Mouse (Mus musculus) heart, adult 8-10 months (tissue): ENCODE measurements around the gene Tmem190. TPM values are rescaled to one million over a fixed set of nuclear protein-coding genes. Genes with fewer than 3 reads are reported as not detected.
"Not testable (repeated sequence)": the region's sequence is repeated elsewhere in the genome, so short reads cannot be mapped to it uniquely, and the experiment has no call there.

Experiments used
- DNase-seq: peaks from one replicate; pipeline ENCODE4 v3.0.0; 2022; ENCODE audit warnings: low spot score
- total RNA-seq, 4 experiments: library from RNA; stranded (reverse); gene quantifications; 2 replicates each; pipeline ENCODE4 v1.2.4; 2022

Gene Tmem190
- total RNA-seq, 4 experiments from 2014 or later: not detected

GRCm38 (mm10) chr7:4812303-4813104 lies 29.8 kb downstream of the Tmem190 start, which contains the start of gene Ube2s:
TSS of gene Ube2s (minus strand) at chr7:4812590.
- DNase-seq: peak; percentile 99

GRCm38 (mm10) chr7:4813105-4813791 lies 30.5 kb downstream of the Tmem190 start:
- no peak for DNase-seq

- DNase-seq: no peak
Measured at GRCm38 (mm10) chr7:4816559-4816958, 33.8 kb downstream of the Tmem190 start.

- not testable (repeated sequence) for DNase-seq
Measured at GRCm38 (mm10) chr7:4820925-4821324, 38.2 kb downstream of the Tmem190 start.

- no peak for DNase-seq
Measured at GRCm38 (mm10) chr7:4821690-4822089, 39.0 kb downstream of the Tmem190 start.

GRCm38 (mm10) chr7:4822162-4822907 lies 39.6 kb downstream of the Tmem190 start:
- no peak for DNase-seq

- DNase-seq: no peak
Measured at GRCm38 (mm10) chr7:4825365-4825764, 42.6 kb downstream of the Tmem190 start.

GRCm38 (mm10) chr7:4830476-4830875 lies 47.7 kb downstream of the Tmem190 start:
- DNase-seq: no peak

Other genes with a start within 250 kb of the Tmem190 start
- 1 to 10 TPM in 1 of 4 experiments, under 1 TPM in 3; 0.50 to 1.0 (median 0.83) TPM for gene Syt5, start 235.4 kb upstream of the Tmem190 start, total RNA-seq
- gene Ptprh, start 178.9 kb upstream of the Tmem190 start, total RNA-seq: not detected
- gene Tmem86b, start 151.5 kb upstream of the Tmem190 start, total RNA-seq: 1 to 10 TPM; 4.2 to 6.0 (median 4.8) TPM
- 10 to 100 TPM; 70.5 to 77.7 (median 75.8) TPM for gene Ppp6r1, start 123.9 kb upstream of the Tmem190 start, total RNA-seq
- gene Hspbp1, start 97.9 kb upstream of the Tmem190 start, total RNA-seq: 10 to 100 TPM; 28.4 to 36.3 (median 33.5) TPM
- 1 to 10 TPM in 2 of 4 experiments, under 1 TPM in 2; 0.57 to 1.2 (median 0.98) TPM for gene Brsk1, start 92.3 kb upstream of the Tmem190 start, total RNA-seq
- gene Tmem150b, start 57.7 kb upstream of the Tmem190 start, total RNA-seq: under 1 TPM in 3 of 4 experiments, not detected in 1; 0.12 to 0.24 (median 0.17) TPM
- 10 to 100 TPM in 2 of 4 experiments, 1 to 10 TPM in 2; 7.5 to 10.8 (median 9.7) TPM for gene Kmt5c, start 42.8 kb upstream of the Tmem190 start, total RNA-seq
- gene Cox6b2, start 29.8 kb upstream of the Tmem190 start, total RNA-seq: 1 to 10 TPM; 1.8 to 3.8 (median 2.8) TPM
- gene Fam71e2, start 11.6 kb upstream of the Tmem190 start, total RNA-seq: not detected
- under 1 TPM in 1 of 4 experiments, not detected in 3; 0.19 TPM for gene Il11, start 78 bp upstream of the Tmem190 start, total RNA-seq
- 1 to 10 TPM; 2.2 to 5.5 (median 5.0) TPM for gene Tmem238, start 6.7 kb downstream of the Tmem190 start, total RNA-seq
- gene Rpl28, start 9.9 kb downstream of the Tmem190 start, total RNA-seq: 100 to 1,000 TPM; 453 to 560 (median 508) TPM
- 100 to 1,000 TPM in 1 of 4 experiments, 10 to 100 TPM in 3; 76.2 to 103 (median 88.7) TPM for gene Ube2s, start 29.7 kb downstream of the Tmem190 start, total RNA-seq
- under 1 TPM in 3 of 4 experiments, not detected in 1; 0.09 to 0.56 (median 0.25) TPM for gene Shisa7, start 61.8 kb downstream of the Tmem190 start, total RNA-seq
- 1 to 10 TPM; 5.3 to 6.1 (median 6.0) TPM for gene Isoc2b, start 87.3 kb downstream of the Tmem190 start, total RNA-seq
- gene Isoc2a, start 94.2 kb downstream of the Tmem190 start, total RNA-seq: 10 to 100 TPM; 52.2 to 62.9 (median 54.4) TPM
- under 1 TPM in 2 of 4 experiments, not detected in 2; 0.22 to 0.43 TPM for gene Gm36210, start 123.6 kb downstream of the Tmem190 start, total RNA-seq
- gene Zfp628, start 132.3 kb downstream of the Tmem190 start, total RNA-seq: 1 to 10 TPM; 6.4 to 8.4 (median 7.5) TPM
- 1 to 10 TPM; 4.7 to 6.7 (median 5.3) TPM for gene Nat14, start 139.1 kb downstream of the Tmem190 start, total RNA-seq
- 1 to 10 TPM; 1.4 to 2.5 (median 1.9) TPM for gene Ssc5d, start 142.8 kb downstream of the Tmem190 start, total RNA-seq
- 10 to 100 TPM; 27.3 to 40.6 (median 33.1) TPM for gene Sbk2, start 181.5 kb downstream of the Tmem190 start, total RNA-seq
- gene Sbk3, start 188.2 kb downstream of the Tmem190 start, total RNA-seq: 10 to 100 TPM; 28.3 to 70.4 (median 46.3) TPM
- 10 to 100 TPM in 3 of 4 experiments, 1 to 10 TPM in 1; 9.7 to 19.8 (median 11.8) TPM for gene Zfp579, start 213.2 kb downstream of the Tmem190 start, total RNA-seq
- 10 to 100 TPM in 2 of 4 experiments, 1 to 10 TPM in 2; 7.2 to 12.1 (median 9.5) TPM for gene Zfp524, start 231.5 kb downstream of the Tmem190 start, total RNA-seq
- 10 to 100 TPM; 15.2 to 25.9 (median 17.5) TPM for gene Fiz1, start 231.8 kb downstream of the Tmem190 start, total RNA-seq
- not detected for gene Gm44973, start 232.6 kb downstream of the Tmem190 start, total RNA-seq
- 10 to 100 TPM; 11.5 to 13.3 (median 12.8) TPM for gene Zfp865, start 237.4 kb downstream of the Tmem190 start, total RNA-seq
- under 1 TPM in 1 of 4 experiments, not detected in 3; 0.22 TPM for gene Ccdc106, start 237.6 kb downstream of the Tmem190 start, total RNA-seq